Comparison of ENCODE assay signal across 10 mouse cellular contexts in genomic region chr4:154109216-154109849, GRCm38 (mm10). TPM values are rescaled to one million over a fixed set of nuclear protein-coding genes. Genes with fewer than 3 reads are reported as not detected.
A peak's percentile ranks its signal among the peaks of the same experiment; 100 is the strongest.
DNase-seq lines count a peak whose midpoint lies in the region; ATAC-seq lines count a peak whose summit lies in the region.
"Had no signal": no experiment of that assay in that cellular context is flagged by ENCODE, and none has a peak within 500 bp of the region (broad histone marks: within the 10 kb centered on the region; RNA-seq: fewer than 3 reads in every experiment).

No protein-coding gene starts in this region.

- DNase-seq in gastrocnemius, postnatal 10 days: peak; percentile 25
- no peak for DNase-seq in gastrocnemius, postnatal 4 days (ENCODE audit: low spot score in 2 of 2)
- DNase-seq in Muller cell, postnatal 12 days (ENCODE audit: inconsistent ontology term): peak; percentile 36
- DNase-seq in cerebellum, postnatal 10 days: peak; percentile 95 to 97
- DNase-seq in left cerebral cortex, postnatal 14 days (ENCODE audit: low spot score in 2 of 2): peak; percentile 44 to 55
- DNase-seq in embryo, embryonic 11 days: no peak
- DNase-seq: thymus, adult 18-20 months had no signal

- no peaks in the 10 kb centered on the region for H3K9me3 ChIP-seq in kidney, embryonic 15.5 days (replicated peaks)
- H3K9me3 ChIP-seq: megakaryocyte, embryonic 14.5 days had no signal

- H3K4me3 ChIP-seq in kidney, embryonic 15.5 days (replicated peaks): no peak overlapping the region
- H3K4me3 ChIP-seq: megakaryocyte, embryonic 14.5 days had no signal

- H3K4me1 ChIP-seq in kidney, embryonic 15.5 days: peaks cover 9% of the 10 kb centered on the region

- intact Hi-C loops in left cerebral cortex, postnatal 14 days (cut with DNase I): loop anchor here (5.0 kb wide), 1 partner anchor 42 kb away; no protein-coding TSS in a partner anchor

- H3K4me2 ChIP-seq in kidney, embryonic 15.5 days: no peak overlapping the region

- no peak overlapping the region for H3K9ac ChIP-seq in kidney, embryonic 15.5 days

- no peak overlapping the region for H3K27ac ChIP-seq in kidney, embryonic 15.5 days

- ATAC-seq in megakaryocyte progenitor cell, adult 5-6 weeks (replicated peaks; ENCODE audit: poor library complexity): no peak
- no peak for ATAC-seq in kidney, embryonic 15.5 days (replicated peaks; ENCODE audit: low FRiP score)

- WGBS in kidney, embryonic 15.5 days: 45% methylated on average over 18 of the region's 18 CpGs

- H3K27me3 ChIP-seq in kidney, embryonic 15.5 days: peaks cover 39% of the 10 kb centered on the region

- no peaks in the 10 kb centered on the region for H3K36me3 ChIP-seq in kidney, embryonic 15.5 days

RNA-seq across cellular contexts. Expression of gene Trp73, which starts 30.7 kb away (rescaled TPM):
- not detected for total RNA-seq in gastrocnemius, postnatal 10 days (2021)
- total RNA-seq in gastrocnemius, postnatal 4 days (2021): under 1 TPM in 1 of 2 experiments, not detected in 1; 0.23 TPM
- total RNA-seq in left cerebral cortex, postnatal 14 days (2021): under 1 TPM; 0.48 to 0.95 TPM
- not detected in 2 replicates for total RNA-seq in megakaryocyte progenitor cell, adult 5-6 weeks (2015)
- total RNA-seq in megakaryocyte progenitor cell, adult 5-6 weeks (2017): not detected in 2 replicates
- polyA plus RNA-seq in kidney, embryonic 15.5 days (2015; fragmentation: Nextera tagmentation; extraction: Ambion mirVana): 0.23 and 0.31 TPM in 2 replicates

RNA-seq across cellular contexts. Expression of gene Wrap73, which starts 32.8 kb away (rescaled TPM):
- total RNA-seq in gastrocnemius, postnatal 10 days (2021): 10 to 100 TPM in 1 of 2 experiments, 1 to 10 TPM in 1; 9.7 to 10.5 TPM
- total RNA-seq in gastrocnemius, postnatal 4 days (2021): 10 to 100 TPM; 15.4 to 20.5 TPM
- total RNA-seq in left cerebral cortex, postnatal 14 days (2021): 10 to 100 TPM; 28.1 to 28.7 TPM
- total RNA-seq in megakaryocyte progenitor cell, adult 5-6 weeks (2015): 9.9 and 11.9 TPM in 2 replicates
- 9.1 and 13.0 TPM in 2 replicates for total RNA-seq in megakaryocyte progenitor cell, adult 5-6 weeks (2017)
- polyA plus RNA-seq in kidney, embryonic 15.5 days (2015; fragmentation: Nextera tagmentation; extraction: Ambion mirVana): 39.7 and 42.1 TPM in 2 replicates

RNA-seq across cellular contexts. Expression of gene Tprgl, which starts 51.1 kb away (rescaled TPM):
- total RNA-seq in gastrocnemius, postnatal 10 days (2021): 10 to 100 TPM; 80.1 to 90.4 TPM
- total RNA-seq in gastrocnemius, postnatal 4 days (2021): 10 to 100 TPM; 81.6 to 88.5 TPM
- 100 to 1,000 TPM; 144 to 149 TPM for total RNA-seq in left cerebral cortex, postnatal 14 days (2021)
- 41.9 and 43.8 TPM in 2 replicates for total RNA-seq in megakaryocyte progenitor cell, adult 5-6 weeks (2015)
- 22.9 and 32.9 TPM in 2 replicates for total RNA-seq in megakaryocyte progenitor cell, adult 5-6 weeks (2017)
- 118 TPM in 2 replicates for polyA plus RNA-seq in kidney, embryonic 15.5 days (2015; fragmentation: Nextera tagmentation; extraction: Ambion mirVana)

Comparison
In these comparisons a context has a peak if more than half of its experiments do, and no peak if none do; other contexts are left out.
1. DNase-seq: peak in gastrocnemius, postnatal 10 days (single experiment), Muller cell, postnatal 12 days (single experiment), cerebellum, postnatal 10 days (2 of 2) and left cerebral cortex, postnatal 14 days (2 of 2); none in gastrocnemius, postnatal 4 days (0 of 2) and embryo, embryonic 11 days (single experiment).